Mouse (Mus musculus) liver, embryonic 13.5 days (tissue): Measurements from ENCODE around the gene Slc6a18. TPM values are rescaled to one million over a fixed set of nuclear protein-coding genes. Genes with fewer than 3 reads are reported as not detected.

ENCODE experiments used
- ATAC-seq: fragments of 200-750 bp; cut with Nextera tagmentation; 2 replicates; pipeline ENCODE4 v1.8.0; 2017; ENCODE audit warnings: low read depth, mild to moderate bottlenecking, moderate number of reproducible peaks, moderate library complexity
- DNase-seq: peaks from one replicate; pipeline ENCODE4 v3.0.0; 2022
- H3K27ac ChIP-seq: fragments of 300-500 bp; sonication (generic); 2 replicates; pipeline ENCODE4 v1.5.1; 2015; ENCODE audit warnings: moderate library complexity, mild to moderate bottlenecking, inconsistent platforms
- H3K27me3 ChIP-seq: fragments of 300-500 bp; sonication (generic); 2 replicates; pipeline ENCODE4 v1.6.1; 2015; ENCODE audit warnings: mild to moderate bottlenecking, inconsistent platforms
- H3K36me3 ChIP-seq: fragments of 300-500 bp; sonication (generic); 2 replicates; pipeline ENCODE4 v1.6.1; 2015; ENCODE audit warnings: mild to moderate bottlenecking, inconsistent platforms
- H3K4me1 ChIP-seq: fragments of 300-500 bp; sonication (generic); replicated peaks from 2 replicates; pipeline ENCODE4 v1.6.1; 2015; ENCODE audit warnings: inconsistent platforms
- H3K4me2 ChIP-seq: fragments of 300-500 bp; sonication (generic); 2 replicates; pipeline ENCODE4 v1.6.1; 2015; ENCODE audit warnings: inconsistent platforms, mild to moderate bottlenecking, moderate library complexity
- H3K4me3 ChIP-seq: fragments of 300-500 bp; sonication (generic); replicated peaks from 2 replicates; pipeline ENCODE4 v1.5.1; 2015; ENCODE audit warnings: mild to moderate bottlenecking, inconsistent platforms
- H3K9ac ChIP-seq: fragments of 300-500 bp; sonication (generic); 2 replicates; pipeline ENCODE4 v1.6.1; 2015; ENCODE audit warnings: mild to moderate bottlenecking, inconsistent platforms
- H3K9me3 ChIP-seq: fragments of 300-500 bp; sonication (generic); replicated peaks from 2 replicates; pipeline ENCODE4 v1.6.1; 2016; ENCODE audit warnings: inconsistent platforms
- WGBS: fragments of 180-500 bp; shearing (Covaris S2); methylation state at CpG from one replicate; pipeline ENCODE4 v1.1.7; 2015; ENCODE audit not compliant: insufficient replicate concordance; 5-methylcytosine and 5-hydroxymethylcytosine counted together
- polyA plus RNA-seq: library from polyadenylated mRNA; unstranded; fragments of >200 nt; fragmentation: Nextera tagmentation; extraction: Ambion mirVana; gene quantifications from 2 replicates; pipeline ENCODE4 v1.2.1, GENCODE M21; 2015

Gene Slc6a18
- polyA plus RNA-seq: not detected in 2 replicates

GRCm38 (mm10) chr13:73677853-73678252 lies at the start of gene Slc6a18:
TSS of gene Slc6a18 (minus strand) at chr13:73678023.
- DNase-seq (no peak), ATAC-seq (no peak)
- Histone ChIP-seq H3K27ac (no peak within 1 kb of the TSS), H3K9ac (no peak within 1 kb of the TSS), H3K27me3 (no peaks in the 10 kb centered on the region), H3K4me3 (no peak within 1 kb of the TSS), H3K4me1 (peaks cover 9% of the 10 kb centered on the region; the same call in 1 of the 2 replicates), H3K36me3 (no peaks in the 10 kb centered on the region), H3K9me3 (no peaks in the 10 kb centered on the region), H3K4me2 (no peak within 1 kb of the TSS)
- WGBS: 56% methylated on average over 3 of the region's 3 CpGs

GRCm38 (mm10) chr13:73725315-73725714 lies 47.5 kb upstream of the Slc6a18 start:
- H3K9me3 ChIP-seq: no peaks in the 10 kb centered on the region
- DNase-seq: no peak
- no peak for ATAC-seq
- no peaks in the 10 kb centered on the region; the same call in 1 of the 2 replicates for H3K27me3 ChIP-seq
- 7% methylated on average over 5 of the region's 5 CpGs for WGBS
- H3K9ac ChIP-seq: no peak overlapping the region
- H3K27ac ChIP-seq: no peak overlapping the region
- H3K36me3 ChIP-seq: no peaks in the 10 kb centered on the region
- H3K4me2 ChIP-seq: no peak overlapping the region
- no peak overlapping the region for H3K4me3 ChIP-seq
- no peaks in the 10 kb centered on the region for H3K4me1 ChIP-seq

DNA sequence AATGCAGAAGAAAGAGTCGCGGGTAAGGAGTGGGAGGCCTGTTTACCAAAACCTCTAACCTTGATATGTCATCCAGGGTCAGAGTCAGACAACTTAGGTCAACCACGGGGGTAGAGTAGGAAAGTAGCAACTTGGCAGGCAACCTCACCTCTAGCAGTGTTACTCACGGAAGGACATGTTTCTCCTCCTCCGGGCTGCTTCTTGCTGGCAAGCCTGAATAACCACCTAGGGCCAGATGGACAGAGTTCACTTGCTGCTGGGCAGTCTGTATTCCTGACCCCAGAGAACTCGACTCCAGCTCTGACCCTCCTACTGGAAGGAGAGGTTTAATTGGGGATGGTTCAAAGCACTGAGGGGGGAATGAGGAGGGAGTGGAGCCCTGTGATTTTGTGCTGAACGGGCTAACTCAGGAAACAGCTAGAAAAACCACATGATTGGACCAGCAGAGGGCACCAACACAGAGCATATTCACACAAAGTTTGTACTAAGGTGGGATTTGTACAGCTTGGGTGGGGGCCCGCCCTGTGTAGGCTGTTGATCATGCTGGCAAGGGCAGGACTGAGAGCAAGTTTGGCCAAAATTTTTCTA lies 45.4 kb upstream of the Slc6a18 start:
- no peaks in the 10 kb centered on the region for H3K27me3 ChIP-seq
- WGBS: 33% methylated on average over 8 of the region's 8 CpGs
- no peaks in the 10 kb centered on the region for H3K36me3 ChIP-seq
- H3K4me3 ChIP-seq: no peak overlapping the region
- H3K27ac ChIP-seq: no peak overlapping the region
- H3K4me1 ChIP-seq: no peaks in the 10 kb centered on the region
- H3K9ac ChIP-seq: no peak overlapping the region
- ATAC-seq (no peak), DNase-seq (no peak)
- no peaks in the 10 kb centered on the region for H3K9me3 ChIP-seq
- no peak overlapping the region for H3K4me2 ChIP-seq

DNA sequence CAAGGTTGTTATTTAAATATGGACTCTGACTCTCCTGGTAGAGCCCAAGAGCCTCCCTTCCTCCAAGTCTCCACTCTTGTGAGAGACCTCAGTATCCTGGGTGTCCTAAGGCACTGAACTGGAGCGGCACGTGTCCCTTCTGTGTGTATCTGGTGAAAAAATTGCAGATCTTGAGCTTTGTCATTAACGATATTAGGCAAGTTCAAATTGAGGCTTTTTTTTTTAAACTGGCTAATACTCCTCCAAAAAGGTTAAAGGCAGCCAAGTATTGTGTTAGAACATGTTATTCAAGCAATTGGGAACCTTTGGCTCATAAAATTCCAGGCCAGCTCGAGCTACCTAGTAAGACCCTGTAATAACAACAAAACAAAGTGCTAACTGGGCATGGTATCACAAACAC lies 42.4 kb upstream of the Slc6a18 start:
- Histone ChIP-seq H3K27ac (no peak overlapping the region), H3K4me1 (no peaks in the 10 kb centered on the region), H3K9me3 (no peaks in the 10 kb centered on the region), H3K36me3 (no peaks in the 10 kb centered on the region), H3K4me3 (no peak overlapping the region), H3K27me3 (no peaks in the 10 kb centered on the region), H3K4me2 (no peak overlapping the region), H3K9ac (no peak overlapping the region)
- WGBS: 64% methylated on average over 4 of the region's 4 CpGs
- ATAC-seq: no peak
- no peak for DNase-seq

DNA sequence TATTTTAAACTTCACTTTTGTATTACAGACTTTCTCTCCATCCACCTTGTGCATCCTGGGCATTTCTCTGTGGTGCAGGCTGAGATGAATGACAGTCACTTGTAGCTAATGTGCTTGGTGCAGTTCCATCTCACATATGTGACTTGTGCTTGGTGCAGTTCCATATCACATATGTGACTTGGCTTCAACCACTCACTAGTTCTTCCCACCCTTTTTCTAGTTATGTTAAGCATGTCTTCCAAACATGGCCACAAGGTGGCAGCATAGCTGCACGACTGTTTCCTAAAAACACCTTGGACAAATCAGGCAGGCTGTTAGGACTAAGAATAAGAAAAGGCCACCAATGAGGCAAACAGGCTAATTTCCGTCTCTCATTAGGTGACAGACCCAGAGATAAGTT lies 40.4 kb upstream of the Slc6a18 start:
- 4% methylated on average over 2 of the region's 2 CpGs for WGBS
- no peaks in the 10 kb centered on the region for H3K36me3 ChIP-seq
- no peak overlapping the region for H3K27ac ChIP-seq
- H3K9ac ChIP-seq: no peak overlapping the region
- no peak overlapping the region for H3K4me3 ChIP-seq
- ATAC-seq (no peak), DNase-seq (peak; percentile 33)
- H3K4me1 ChIP-seq: no peaks in the 10 kb centered on the region
- no peaks in the 10 kb centered on the region for H3K27me3 ChIP-seq
- no peak overlapping the region for H3K4me2 ChIP-seq
- H3K9me3 ChIP-seq: no peaks in the 10 kb centered on the region

- H3K27ac ChIP-seq: no peak overlapping the region
- H3K9me3 ChIP-seq: no peaks in the 10 kb centered on the region
- WGBS: 42% methylated on average over 2 of the region's 2 CpGs
- H3K36me3 ChIP-seq: no peaks in the 10 kb centered on the region
- H3K27me3 ChIP-seq: no peaks in the 10 kb centered on the region
- no peak overlapping the region for H3K4me2 ChIP-seq
- DNase-seq: no peak
- no peak overlapping the region for H3K9ac ChIP-seq
- H3K4me3 ChIP-seq: no peak overlapping the region
- H3K4me1 ChIP-seq: no peaks in the 10 kb centered on the region
- ATAC-seq: no peak
These were observed 36.2 kb upstream of the Slc6a18 start for GRCm38 (mm10) chr13:73714020-73714419.

DNA sequence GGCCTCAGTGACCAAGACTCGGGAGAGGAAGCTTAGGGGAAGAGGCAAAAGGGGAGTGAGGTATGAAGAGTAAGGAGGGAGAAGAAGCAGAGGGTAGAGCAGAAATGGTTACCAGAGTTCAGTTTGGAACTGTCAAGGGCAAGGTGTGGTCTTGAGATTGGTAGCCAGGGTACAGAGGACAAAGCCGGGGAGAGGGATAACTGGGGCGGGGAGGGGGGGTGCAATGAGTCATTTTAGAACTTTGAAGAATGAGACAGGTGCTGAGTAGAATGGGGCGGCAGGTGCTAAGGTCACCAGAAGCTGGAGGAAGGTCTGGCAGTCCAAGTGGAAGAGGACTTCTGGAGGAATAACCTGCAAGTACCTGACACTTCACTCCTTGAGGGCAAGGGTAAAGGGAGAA lies 35.4 kb upstream of the Slc6a18 start:
- no peaks in the 10 kb centered on the region for H3K9me3 ChIP-seq
- H3K4me1 ChIP-seq: no peaks in the 10 kb centered on the region
- H3K27ac ChIP-seq: no peak overlapping the region
- H3K27me3 ChIP-seq: no peaks in the 10 kb centered on the region
- H3K4me3 ChIP-seq: no peak overlapping the region
- H3K36me3 ChIP-seq: no peaks in the 10 kb centered on the region
- WGBS: 48% methylated on average over 4 of the region's 4 CpGs
- no peak for ATAC-seq
- DNase-seq: no peak
- H3K4me2 ChIP-seq: no peak overlapping the region
- no peak overlapping the region for H3K9ac ChIP-seq

DNA sequence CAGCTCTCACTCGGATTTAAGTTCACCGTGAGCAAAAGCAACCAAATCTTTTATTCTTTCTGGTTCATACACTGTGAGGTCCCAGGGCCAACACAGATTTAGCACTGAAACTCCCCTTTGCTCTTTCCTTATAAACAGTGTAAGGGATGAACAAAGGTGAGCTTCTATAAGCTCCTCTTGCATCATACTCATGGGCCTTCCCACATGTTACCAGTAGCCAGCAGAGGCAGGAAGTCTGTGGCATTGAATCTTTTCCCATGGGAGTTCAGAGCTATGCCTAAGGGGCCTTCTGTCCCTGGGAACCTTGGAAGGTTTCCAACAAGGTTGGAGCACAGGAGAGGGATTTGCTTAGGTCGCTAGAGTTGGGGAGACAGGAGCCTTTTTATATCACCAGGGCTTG lies 34.4 kb upstream of the Slc6a18 start:
- Histone ChIP-seq H3K27me3 (no peaks in the 10 kb centered on the region), H3K9me3 (no peaks in the 10 kb centered on the region), H3K9ac (no peak overlapping the region), H3K4me3 (no peak overlapping the region), H3K4me1 (no peaks in the 10 kb centered on the region), H3K27ac (no peak overlapping the region), H3K36me3 (no peaks in the 10 kb centered on the region), H3K4me2 (no peak overlapping the region)
- ATAC-seq: peak; percentile 26; the same call in 1 of the 2 replicates
- 55% methylated on average over 3 of the region's 3 CpGs for WGBS
- no peak for DNase-seq

- Histone ChIP-seq H3K27me3 (no peaks in the 10 kb centered on the region), H3K9me3 (no peaks in the 10 kb centered on the region), H3K4me2 (no peak overlapping the region), H3K4me3 (no peak overlapping the region), H3K4me1 (no peaks in the 10 kb centered on the region), H3K9ac (no peak overlapping the region), H3K36me3 (no peaks in the 10 kb centered on the region), H3K27ac (no peak overlapping the region)
- DNase-seq (no peak), ATAC-seq (no peak)
- WGBS: 71% methylated on average over 5 of the region's 5 CpGs
These were observed 34.0 kb upstream of the Slc6a18 start for GRCm38 (mm10) chr13:73711803-73712202.

DNA sequence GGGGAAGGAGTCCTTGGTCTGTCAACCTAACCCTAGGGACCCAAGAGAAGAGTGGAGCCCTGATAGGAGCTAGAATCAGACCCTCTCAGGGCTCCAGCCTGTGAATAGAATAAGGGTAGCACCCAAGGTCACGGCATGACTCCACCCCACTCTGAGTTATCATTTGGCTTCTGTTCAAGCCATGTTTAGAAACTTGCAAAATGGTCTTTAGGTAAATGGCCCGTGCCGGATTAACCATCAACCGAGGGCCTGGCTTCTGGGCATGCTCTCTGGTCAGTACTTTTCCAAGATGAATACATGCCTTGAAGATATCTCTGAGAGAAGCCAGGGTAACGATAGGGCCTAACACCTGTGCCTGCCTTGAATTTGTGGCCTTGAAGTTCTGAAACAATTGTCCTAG lies 33.4 kb upstream of the Slc6a18 start:
- H3K36me3 ChIP-seq: no peaks in the 10 kb centered on the region
- no peak overlapping the region for H3K9ac ChIP-seq
- ATAC-seq: no peak
- no peak overlapping the region for H3K4me3 ChIP-seq
- no peak for DNase-seq
- H3K27ac ChIP-seq: no peak overlapping the region
- H3K4me1 ChIP-seq: no peaks in the 10 kb centered on the region
- no peaks in the 10 kb centered on the region for H3K27me3 ChIP-seq
- 65% methylated on average over 5 of the region's 5 CpGs for whole genome bisulfite sequencing
- H3K9me3 ChIP-seq: no peaks in the 10 kb centered on the region
- no peak overlapping the region for H3K4me2 ChIP-seq

DNA sequence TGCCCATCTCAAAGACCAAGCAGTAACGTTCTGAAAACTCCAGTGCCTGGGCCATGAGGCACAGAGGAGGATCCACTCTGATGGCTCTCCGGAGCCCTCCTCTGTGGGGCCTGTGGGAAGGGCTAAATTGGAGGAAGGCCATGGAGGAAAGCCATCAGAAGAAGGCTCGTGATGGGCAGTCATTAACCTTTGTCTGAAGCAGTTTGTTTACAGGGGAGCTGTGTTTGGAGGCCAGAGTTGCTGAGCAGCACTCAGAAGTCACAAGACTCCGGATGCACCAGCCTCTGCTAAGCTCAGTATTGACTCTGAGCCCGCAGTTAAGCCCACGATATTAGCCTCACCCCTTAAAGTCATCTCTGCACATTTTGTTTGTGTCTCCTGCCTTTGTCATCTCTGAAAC lies 31.7 kb upstream of the Slc6a18 start:
- H3K9ac ChIP-seq: no peak overlapping the region
- 42% methylated on average over 6 of the region's 6 CpGs for WGBS
- ATAC-seq: no peak

GRCm38 (mm10) chr13:73704694-73705325 lies 27.0 kb upstream of the Slc6a18 start, which contains the start of gene Slc6a19:
TSS of gene Slc6a19 (minus strand) at chr13:73704865.
- Histone ChIP-seq H3K27me3 (no peaks in the 10 kb centered on the region), H3K4me1 (no peaks in the 10 kb centered on the region), H3K4me2 (no peak within 1 kb of the TSS), H3K36me3 (no peaks in the 10 kb centered on the region), H3K9me3 (no peaks in the 10 kb centered on the region), H3K9ac (no peak within 1 kb of the TSS), H3K27ac (no peak within 1 kb of the TSS), H3K4me3 (no peak within 1 kb of the TSS)
- 61% methylated on average over 7 of the region's 7 CpGs for WGBS
- ATAC-seq (no peak), DNase-seq (no peak)

More for the DNA sequence above, 31.7 kb upstream of the Slc6a18 start:
- H3K4me3 ChIP-seq: no peak overlapping the region
- no peaks in the 10 kb centered on the region for H3K36me3 ChIP-seq
- no peaks in the 10 kb centered on the region for H3K9me3 ChIP-seq
- DNase-seq: no peak
- no peaks in the 10 kb centered on the region for H3K4me1 ChIP-seq
- H3K27me3 ChIP-seq: no peaks in the 10 kb centered on the region
- H3K4me2 ChIP-seq: no peak overlapping the region
- H3K27ac ChIP-seq: no peak overlapping the region
